Mouse (Mus musculus) myocyte (in vitro differentiated cells): ENCODE results near the gene Mybpc3. TPM values are rescaled to one million over a fixed set of nuclear protein-coding genes. Genes with fewer than 3 reads are reported as not detected.
A peak's percentile ranks its signal among the peaks of the same experiment; 100 is the strongest.

Experiments used
- H3K27me3 ChIP-seq: one replicate; pipeline ENCODE4 v1.6.1; 2011; ENCODE audit not compliant: control insufficient read depth, insufficient read depth, insufficient read length
- H3K36me3 ChIP-seq: one replicate; pipeline ENCODE4 v1.6.1; 2011; ENCODE audit not compliant: control insufficient read depth, insufficient read depth
- H3K4me2 ChIP-seq: one replicate; pipeline ENCODE4 v1.6.1; 2011; ENCODE audit warnings: low read depth, control low read depth
- H3K4me3 ChIP-seq: one replicate; pipeline ENCODE4 v1.5.1; 2011; ENCODE audit warnings: mild to moderate bottlenecking, control low read depth, moderate library complexity
- H3K79me2 ChIP-seq: one replicate; pipeline ENCODE4 v1.6.1; 2011; ENCODE audit not compliant: control insufficient read depth, insufficient read depth
- H3ac ChIP-seq: one replicate; pipeline ENCODE4 v1.6.1; 2011; ENCODE audit not compliant: control insufficient read depth, insufficient read length
- CEBPB ChIP-seq: IDR thresholded peaks from 2 replicates; pipeline ENCODE4 v1.6.1; 2011; ENCODE audit warnings: mild to moderate bottlenecking, moderate library complexity; ENCODE audit not compliant: poor library complexity, insufficient read depth, severe bottlenecking
- E2F4 ChIP-seq: IDR thresholded peaks from one replicate; pipeline ENCODE4 v1.6.1; 2011; ENCODE audit warnings: mild to moderate bottlenecking, control low read depth, moderate library complexity; ENCODE audit not compliant: insufficient read depth
- MAX ChIP-seq: IDR thresholded peaks from one replicate; pipeline ENCODE4 v1.6.1; 2011; ENCODE audit warnings: low read depth, mild to moderate bottlenecking, control low read depth
- MYOD1 ChIP-seq, 3 experiments: IDR thresholded peaks; one replicate each; pipeline ENCODE4 v1.6.1; 2011; ENCODE audit warnings: control low read depth in 2 of 3, low read depth in 2 of 3, mild to moderate bottlenecking in 2 of 3, moderate library complexity in 1 of 3; ENCODE audit not compliant: insufficient read length in 2 of 3, control insufficient read depth in 1 of 3
- MYOG ChIP-seq, 3 experiments: IDR thresholded peaks; one replicate each; pipeline ENCODE4 v1.6.1; 2011; ENCODE audit warnings: control low read depth in 2 of 3, low read depth in 2 of 3, mild to moderate bottlenecking in 2 of 3; ENCODE audit not compliant: insufficient read length in 2 of 3, control insufficient read depth in 1 of 3, insufficient read depth in 1 of 3
- POLR2A ChIP-seq: IDR thresholded peaks from one replicate; pipeline ENCODE4 v1.6.1; 2011; ENCODE audit warnings: low read depth, mild to moderate bottlenecking, control low read depth, moderate library complexity; ENCODE audit not compliant: insufficient read length
- POLR2AphosphoS2 ChIP-seq: IDR thresholded peaks from one replicate; pipeline ENCODE4 v1.6.1; 2011; ENCODE audit warnings: low read depth, control low read depth; ENCODE audit not compliant: insufficient read length
- REST ChIP-seq: IDR thresholded peaks from one replicate; pipeline ENCODE4 v1.6.1; 2011; ENCODE audit warnings: mild to moderate bottlenecking, control low read depth, moderate library complexity; ENCODE audit not compliant: insufficient read depth, insufficient read length
- SRF ChIP-seq: IDR thresholded peaks from one replicate; pipeline ENCODE4 v1.6.1; 2011; ENCODE audit warnings: low read depth; ENCODE audit not compliant: control insufficient read depth, insufficient read length
- TCF12 ChIP-seq: IDR thresholded peaks from one replicate; pipeline ENCODE4 v1.6.1; 2011; ENCODE audit warnings: mild to moderate bottlenecking, control low read depth; ENCODE audit not compliant: poor library complexity, insufficient read depth, severe bottlenecking
- TCF3 ChIP-seq: IDR thresholded peaks from one replicate; pipeline ENCODE4 v1.6.1; 2011; ENCODE audit warnings: low read depth, control low read depth; ENCODE audit not compliant: insufficient read length
- USF1 ChIP-seq: IDR thresholded peaks from one replicate; pipeline ENCODE4 v1.6.1; 2011; ENCODE audit warnings: low read depth, mild to moderate bottlenecking, control low read depth, moderate library complexity
- polyA plus RNA-seq: library from polyadenylated mRNA; unstranded; fragments of >200 nt; fragmentation: generic; extraction: Trizol; gene quantifications from one replicate; pipeline ENCODE4 v1.2.1, GENCODE M21; 2012; ENCODE audit warnings: missing spikeins

Mybpc3 gene
- polyA plus RNA-seq, 1 experiment: 0.05 TPM

DNA sequence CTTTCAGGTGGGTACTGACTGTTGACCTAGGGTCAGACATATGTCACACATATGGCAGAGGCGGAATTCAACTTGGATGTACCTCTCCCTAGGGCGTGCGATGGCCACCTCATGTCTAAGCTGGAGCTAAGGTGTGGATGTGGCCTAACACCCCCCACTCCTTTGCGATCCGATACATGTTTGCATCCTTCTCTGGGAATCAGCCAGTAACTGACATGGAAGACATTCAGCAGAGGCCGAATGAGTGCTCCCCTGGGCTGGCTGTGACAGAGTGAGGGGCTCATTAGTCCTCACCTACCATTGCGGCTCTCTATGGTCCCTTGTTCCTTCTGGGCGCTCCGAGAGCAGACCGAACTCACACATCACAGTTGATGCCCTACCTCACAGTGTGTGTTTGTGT lies 46.9 kb upstream of the Mybpc3 start:
- no peaks in the 10 kb centered on the region for H3K27me3 ChIP-seq
- H3K36me3 ChIP-seq: peaks cover 4% of the 10 kb centered on the region
- H3K4me2 ChIP-seq: peak overlapping the region; percentile 75
- peak overlapping the region; percentile 70 for H3ac ChIP-seq
- TF ChIP-seq USF1 (no peak), SRF (no peak), POLR2AphosphoS2 (peak; percentile 59), TCF12 (no peak)
- H3K4me3 ChIP-seq: peak overlapping the region; percentile 35
- no peaks in the 10 kb centered on the region for H3K79me2 ChIP-seq

DNA sequence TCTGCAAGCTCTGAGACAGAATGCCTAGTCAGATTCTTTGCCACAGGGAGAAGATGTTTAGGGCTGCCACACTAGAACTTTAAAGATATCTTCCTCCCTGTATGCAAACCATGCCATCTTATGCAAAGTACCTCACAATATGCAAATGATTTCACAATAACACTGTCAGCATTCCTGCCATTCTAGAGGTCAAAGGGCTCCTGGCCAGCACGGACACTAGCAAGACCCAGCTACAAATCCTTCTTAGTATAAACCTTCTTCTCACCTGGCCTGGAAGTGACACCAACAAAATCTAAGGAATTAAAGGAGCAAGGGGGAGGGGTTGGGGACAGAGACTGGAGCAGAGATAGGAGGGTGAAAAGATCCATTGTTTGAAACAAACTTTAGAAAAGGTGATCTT lies 45.9 kb upstream of the Mybpc3 start:
- H3K27me3 ChIP-seq: no peaks in the 10 kb centered on the region
- no peak overlapping the region for H3K4me2 ChIP-seq
- H3K4me3 ChIP-seq: no peak overlapping the region
- no peaks in the 10 kb centered on the region for H3K79me2 ChIP-seq
- TF ChIP-seq CEBPB (no peak), MAX (no peak), SRF (no peak), TCF12 (no peak), USF1 (no peak), POLR2A (no peak), TCF3 (no peak), POLR2AphosphoS2 (no peak), MYOD1 (IDR thresholded peaks at IDR 0.05; ENCODE audit: control insufficient read depth in 1 of 3, insufficient read length in 2 of 3, low read depth in 2 of 3) (no peak), MYOG (IDR thresholded peaks at IDR 0.05; ENCODE audit: control insufficient read depth in 1 of 3, insufficient read depth in 1 of 3, insufficient read length in 2 of 3, low read depth in 2 of 3) (no peak), E2F4 (no peak), REST (no peak)
- H3K36me3 ChIP-seq: no peaks in the 10 kb centered on the region
- H3ac ChIP-seq: no peak overlapping the region

DNA sequence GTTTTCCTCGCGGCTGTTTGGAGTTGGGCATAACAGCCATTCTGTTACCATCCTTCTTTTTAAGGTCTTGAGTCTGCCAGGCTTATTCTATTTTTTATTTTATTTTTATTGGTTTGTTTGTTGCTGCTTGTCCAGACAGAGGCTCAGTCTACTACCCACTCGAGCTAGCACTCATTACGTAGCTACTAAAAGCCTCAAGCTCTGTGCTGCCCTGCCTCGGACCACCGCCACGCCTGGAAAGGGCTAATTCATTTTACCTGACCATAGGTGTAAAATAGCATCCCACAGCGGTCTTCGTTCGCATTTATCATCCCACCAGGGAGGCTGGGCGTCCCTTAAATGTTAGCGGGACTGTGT lies 40.0 kb upstream of the Mybpc3 start:
- TF ChIP-seq REST (no peak), TCF12 (no peak), E2F4 (no peak), SRF (no peak), MAX (no peak), POLR2A (no peak), POLR2AphosphoS2 (no peak), CEBPB (no peak), TCF3 (no peak), MYOD1 (IDR thresholded peaks at IDR 0.05; ENCODE audit: control insufficient read depth in 1 of 3, insufficient read length in 2 of 3, low read depth in 2 of 3) (no peak), USF1 (no peak), MYOG (IDR thresholded peaks at IDR 0.05; ENCODE audit: control insufficient read depth in 1 of 3, insufficient read depth in 1 of 3, insufficient read length in 2 of 3, low read depth in 2 of 3) (no peak)
- Histone ChIP-seq H3K4me2 (no peak overlapping the region), H3K4me3 (no peak overlapping the region), H3K36me3 (no peaks in the 10 kb centered on the region), H3ac (no peak overlapping the region), H3K79me2 (no peaks in the 10 kb centered on the region), H3K27me3 (no peaks in the 10 kb centered on the region)

DNA sequence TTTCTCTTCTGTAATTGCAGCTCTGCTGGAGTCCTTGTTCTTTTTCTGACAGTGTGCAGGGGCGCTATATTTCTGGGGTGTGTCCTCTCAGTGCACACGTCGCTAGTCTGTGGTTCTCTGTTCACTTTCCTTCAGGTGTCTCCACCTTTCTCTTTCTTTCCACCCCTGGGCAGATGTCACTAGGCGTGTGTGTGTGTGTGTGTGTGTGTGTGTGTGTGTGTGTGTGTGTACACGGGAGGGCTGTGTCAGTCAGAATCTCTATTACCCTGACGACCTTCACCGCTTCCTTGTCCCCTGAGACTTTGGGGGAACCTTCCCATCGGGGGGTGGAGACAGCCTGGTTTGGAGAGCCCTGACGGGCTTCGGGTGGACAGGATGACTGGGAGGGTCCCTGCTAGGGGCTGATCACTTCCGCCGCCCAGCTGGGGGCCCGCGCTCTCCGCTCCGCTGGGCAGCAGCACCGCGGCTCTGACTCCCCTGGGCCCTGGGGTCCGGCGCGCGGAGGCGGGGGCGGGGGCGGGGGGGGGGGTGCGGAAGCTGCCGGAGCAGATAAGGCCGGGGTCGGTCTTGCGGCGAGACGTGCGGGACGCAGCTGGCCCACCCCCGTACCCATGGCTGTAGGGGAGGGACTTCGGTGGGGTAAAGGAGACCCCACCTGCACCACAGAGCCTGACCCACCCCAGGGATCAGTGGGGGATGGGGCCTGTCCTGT lies 39.5 kb upstream of the Mybpc3 start:
- H3K27me3 ChIP-seq: no peaks in the 10 kb centered on the region
- H3K79me2 ChIP-seq: no peaks in the 10 kb centered on the region
- no peak overlapping the region for H3ac ChIP-seq
- no peak overlapping the region for H3K4me3 ChIP-seq
- H3K4me2 ChIP-seq: peak overlapping the region; percentile 34
- TF ChIP-seq TCF12 (no peak), MAX (no peak), SRF (no peak), MYOG (IDR thresholded peaks at IDR 0.05; ENCODE audit: control insufficient read depth in 1 of 3, insufficient read depth in 1 of 3, insufficient read length in 2 of 3, low read depth in 2 of 3) (no peak), TCF3 (no peak), USF1 (no peak), MYOD1 (IDR thresholded peaks at IDR 0.05; ENCODE audit: control insufficient read depth in 1 of 3, insufficient read length in 2 of 3, low read depth in 2 of 3) (no peak), POLR2AphosphoS2 (no peak), REST (no peak), E2F4 (no peak), POLR2A (no peak), CEBPB (no peak)
- no peaks in the 10 kb centered on the region for H3K36me3 ChIP-seq

DNA sequence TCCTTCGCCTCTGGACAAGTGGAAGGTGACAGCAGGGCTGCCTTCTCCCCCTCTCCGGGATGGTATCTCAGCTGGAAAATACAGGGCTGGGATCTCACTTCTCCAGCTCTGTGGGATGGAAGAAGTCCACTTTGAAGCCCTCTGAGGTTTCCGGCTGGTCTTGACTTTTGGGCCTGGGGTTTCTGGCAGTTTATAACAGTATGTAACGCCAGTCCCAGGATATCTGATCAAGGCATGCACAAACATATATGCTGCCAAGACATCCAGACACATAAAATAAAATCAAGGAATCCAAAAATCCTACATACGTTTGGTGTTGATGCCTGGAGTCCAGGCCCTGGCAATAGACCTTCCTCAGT lies 38.9 kb upstream of the Mybpc3 start:
- H3K4me2 ChIP-seq: peak overlapping the region; percentile 34
- no peak overlapping the region for H3K4me3 ChIP-seq
- no peaks in the 10 kb centered on the region for H3K27me3 ChIP-seq
- no peak overlapping the region for H3ac ChIP-seq
- H3K79me2 ChIP-seq: no peaks in the 10 kb centered on the region
- TF ChIP-seq USF1 (no peak), POLR2AphosphoS2 (no peak), REST (no peak), CEBPB (no peak), MYOG (IDR thresholded peaks at IDR 0.05; ENCODE audit: control insufficient read depth in 1 of 3, insufficient read depth in 1 of 3, insufficient read length in 2 of 3, low read depth in 2 of 3) (no peak), SRF (no peak), TCF3 (no peak), MYOD1 (IDR thresholded peaks at IDR 0.05; ENCODE audit: control insufficient read depth in 1 of 3, insufficient read length in 2 of 3, low read depth in 2 of 3) (no peak), E2F4 (no peak)
- no peaks in the 10 kb centered on the region for H3K36me3 ChIP-seq
